Mouse (Mus musculus) CD8-positive naive resting alpha-beta T cell, adult 57 days (primary cell): ENCODE results near the gene Zfp821. TPM values are rescaled to one million over a fixed set of nuclear protein-coding genes. Genes with fewer than 3 reads are reported as not detected.

Experiments used
- total RNA-seq: library from RNA; stranded (reverse); gene quantifications from one replicate; pipeline ENCODE4 v1.2.4, GENCODE M21; 2023

The Zfp821 gene
- total RNA-seq, result 5.0 TPM

GRCm38 (mm10) chr8:109705320-109706075, at the start of gene Zfp821:
Gene Zfp821 (plus strand): TSS chr8:109705546.

GRCm38 (mm10) chr8:109693146-109693900, 12.0 kb upstream of the Zfp821 start, which contains the start of gene Ist1:
Gene Ist1 (minus strand): TSS chr8:109693260.

DNA sequence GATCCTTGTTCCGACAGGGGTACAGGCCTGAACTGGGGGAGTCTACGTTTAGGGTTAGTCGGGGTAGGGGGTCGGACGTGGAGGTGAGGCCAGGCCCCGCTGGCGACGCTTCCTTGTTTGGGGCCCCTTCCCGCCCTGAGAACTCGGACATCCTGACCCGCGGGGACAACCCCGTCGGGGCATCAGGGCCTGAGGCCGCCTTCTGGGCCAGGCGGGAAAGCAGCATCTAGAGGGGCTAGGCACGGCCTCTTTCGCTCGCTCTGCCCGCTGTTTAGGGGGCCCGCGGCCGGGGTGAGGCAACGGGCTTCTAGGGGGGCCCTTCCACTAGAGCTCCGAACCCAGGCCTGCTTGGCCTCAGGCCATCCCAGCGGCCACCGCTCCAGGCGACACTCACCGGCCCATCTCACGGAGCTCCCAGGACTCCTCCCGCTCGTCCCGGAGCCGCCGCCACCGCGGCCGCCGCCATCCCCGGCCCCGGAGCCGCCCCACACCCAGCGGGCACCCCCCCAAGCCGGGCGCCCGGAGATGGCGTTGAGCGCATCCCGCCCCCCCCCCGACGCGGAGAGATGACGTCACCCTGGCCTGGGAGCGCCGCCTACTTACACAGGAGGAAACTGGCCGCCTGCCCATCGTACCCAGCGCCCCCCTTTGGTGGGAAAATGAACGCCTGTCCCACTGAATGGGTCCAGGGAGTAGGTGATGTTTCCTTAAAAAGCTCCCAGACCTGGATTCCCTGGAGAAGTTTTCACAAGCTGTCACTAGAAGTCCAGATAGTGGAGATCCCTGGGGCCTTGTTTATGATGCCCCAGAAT, 32.1 kb downstream of the Zfp821 start, which contains the start of gene Atxn1l:
TSS of gene Atxn1l (minus strand) at position 503 of the 812 bp plus-strand sequence.

Other genes with a start within 250 kb of the Zfp821 start
- not detected for gene Pmfbp1, start 211.5 kb upstream of the Zfp821 start, total RNA-seq
- 69.5 TPM for gene Dhx38, start 139.7 kb upstream of the Zfp821 start, total RNA-seq
- gene Txnl4b, start 139.7 kb upstream of the Zfp821 start, total RNA-seq, result 5.3 TPM
- 1.4 TPM for gene Hp, start 126.4 kb upstream of the Zfp821 start, total RNA-seq
- gene Dhodh, start 96.9 kb upstream of the Zfp821 start, total RNA-seq, result 23.3 TPM
- gene Pkd1l3, start 91.0 kb upstream of the Zfp821 start, total RNA-seq, result 0.61 TPM
- 86.5 TPM for gene Ist1, start 12.3 kb upstream of the Zfp821 start, total RNA-seq
- 27.3 TPM for gene Atxn1l, start 32.2 kb downstream of the Zfp821 start, total RNA-seq
- 75.4 TPM for gene Ap1g1, start 73.0 kb downstream of the Zfp821 start, total RNA-seq
- 5.2 TPM for gene Phlpp2, start 163.0 kb downstream of the Zfp821 start, total RNA-seq